Mouse (Mus musculus): Measurements from ENCODE around the gene Mrps35. TPM values are rescaled to one million over a fixed set of nuclear protein-coding genes. Genes with fewer than 3 reads are reported as not detected.

Mrps35 gene
- polyA plus RNA-seq, 1 experiment: 44.9 TPM

DNA sequence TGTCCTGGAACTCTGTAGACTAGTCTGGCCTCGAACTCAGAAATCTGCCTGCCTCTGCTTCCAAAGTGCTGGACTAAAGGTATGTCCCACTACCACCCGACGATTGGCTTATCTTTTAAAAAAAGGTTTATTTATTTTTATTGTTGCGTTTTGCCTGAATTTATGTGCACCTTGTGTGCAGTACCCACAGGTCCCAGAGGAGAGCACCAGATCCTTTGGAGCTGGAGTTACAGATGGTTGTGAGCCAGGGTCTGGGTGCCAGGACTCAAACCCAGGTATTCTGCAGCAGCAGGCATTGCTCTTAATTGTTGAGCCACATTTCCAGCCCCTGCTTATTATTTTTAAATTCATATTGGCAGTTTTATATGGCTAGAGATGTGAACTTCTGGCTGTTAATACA lies 53.5 kb downstream of the Mrps35 start:
- Histone ChIP-seq H3K4me2 (ENCODE audit: low read depth) (no peak overlapping the region), H3ac (ENCODE audit: control insufficient read depth, insufficient read length) (no peak overlapping the region), H3K79me2 (ENCODE audit: control insufficient read depth, insufficient read depth) (peaks cover 24% of the 10 kb centered on the region), H3K27me3 (ENCODE audit: control insufficient read depth, insufficient read depth, insufficient read length) (no peaks in the 10 kb centered on the region), H3K36me3 (ENCODE audit: control insufficient read depth, insufficient read depth) (peaks cover 4% of the 10 kb centered on the region), H3K4me3 (no peak overlapping the region)
- TF ChIP-seq USF1 (IDR thresholded peaks at IDR 0.05; ENCODE audit: low read depth): no peak
- no peak for TF ChIP-seq REST (IDR thresholded peaks at IDR 0.05; ENCODE audit: insufficient read depth, insufficient read length)
- no peak for TF ChIP-seq MYOD1 (IDR thresholded peaks at IDR 0.05; ENCODE audit: control insufficient read depth in 1 of 3, insufficient read length in 2 of 3, low read depth in 2 of 3)
- no peak for TF ChIP-seq SRF (IDR thresholded peaks at IDR 0.05; ENCODE audit: control insufficient read depth, insufficient read length, low read depth)
- no peak for TF ChIP-seq E2F4 (IDR thresholded peaks at IDR 0.05; ENCODE audit: insufficient read depth)
- TF ChIP-seq POLR2A (IDR thresholded peaks at IDR 0.05; ENCODE audit: insufficient read length, low read depth): no peak
- no peak for TF ChIP-seq TCF12 (IDR thresholded peaks at IDR 0.05; ENCODE audit: insufficient read depth, poor library complexity, severe bottlenecking)
- no peak for TF ChIP-seq MAX (IDR thresholded peaks at IDR 0.05; ENCODE audit: low read depth)

DNA sequence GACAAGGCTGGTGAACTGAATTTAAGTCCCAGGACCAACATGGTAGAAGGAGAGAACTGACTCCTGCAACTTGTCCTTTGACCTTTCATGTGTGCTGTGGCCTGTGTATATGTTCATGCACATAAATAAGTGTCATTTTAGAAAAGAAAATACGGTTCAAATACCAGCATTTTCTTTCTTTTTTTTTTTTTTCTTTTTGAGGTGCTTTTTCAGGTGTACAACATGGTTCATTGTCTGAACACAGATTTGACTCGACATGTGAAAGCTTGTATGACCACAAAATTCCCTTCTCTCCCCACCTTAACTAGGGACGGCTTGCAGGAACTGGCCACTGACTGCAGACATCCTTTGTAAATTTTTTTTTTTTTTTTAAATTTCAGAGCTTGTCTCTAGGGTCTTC lies 54.4 kb downstream of the Mrps35 start:
- no peak overlapping the region for H3K4me2 ChIP-seq (ENCODE audit: low read depth)
- no peak overlapping the region for H3ac ChIP-seq (ENCODE audit: control insufficient read depth, insufficient read length)
- H3K27me3 ChIP-seq (ENCODE audit: control insufficient read depth, insufficient read depth, insufficient read length): no peaks in the 10 kb centered on the region
- H3K4me3 ChIP-seq: no peak overlapping the region
- H3K79me2 ChIP-seq (ENCODE audit: control insufficient read depth, insufficient read depth): peaks cover 23% of the 10 kb centered on the region
- TF ChIP-seq REST (IDR thresholded peaks at IDR 0.05; ENCODE audit: insufficient read depth, insufficient read length): no peak
- TF ChIP-seq POLR2AphosphoS2 (IDR thresholded peaks at IDR 0.05; ENCODE audit: insufficient read length, low read depth): no peak
- no peak for TF ChIP-seq MYOG (IDR thresholded peaks at IDR 0.05; ENCODE audit: control insufficient read depth in 1 of 3, insufficient read depth in 1 of 3, insufficient read length in 2 of 3, low read depth in 2 of 3)
- no peak for TF ChIP-seq TCF12 (IDR thresholded peaks at IDR 0.05; ENCODE audit: insufficient read depth, poor library complexity, severe bottlenecking)
- H3K36me3 ChIP-seq (ENCODE audit: control insufficient read depth, insufficient read depth): peaks cover 4% of the 10 kb centered on the region

DNA sequence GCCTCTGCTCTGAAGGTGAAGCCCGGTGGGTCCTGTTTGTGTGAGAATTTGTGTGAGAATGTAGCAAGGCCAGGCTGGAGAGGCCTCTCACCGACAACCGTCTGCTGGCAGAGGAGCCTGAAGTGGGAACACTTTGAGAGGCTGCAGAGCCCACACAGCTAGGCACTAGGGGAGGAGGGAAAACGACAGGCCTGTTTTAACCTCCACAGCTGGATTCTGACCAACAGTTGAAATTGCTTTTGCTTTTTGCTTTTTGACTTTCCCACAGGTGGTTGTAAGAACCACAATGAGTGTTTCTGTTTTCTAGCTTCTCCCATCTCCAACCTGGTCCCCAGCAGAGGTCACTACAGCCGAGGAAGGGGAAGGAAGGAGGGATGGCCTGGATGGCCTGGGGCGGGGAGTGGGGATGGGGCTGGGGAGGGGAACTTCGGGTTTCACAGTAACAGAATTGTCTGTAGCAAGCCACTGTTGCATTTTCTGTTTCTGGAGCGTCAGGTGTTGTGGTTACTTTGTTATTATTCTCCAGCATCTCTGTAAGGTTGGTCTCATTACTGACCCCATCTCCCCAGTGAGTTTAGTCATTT lies 54.9 kb downstream of the Mrps35 start:
- Histone ChIP-seq H3K79me2 (ENCODE audit: control insufficient read depth, insufficient read depth) (peaks cover 18% of the 10 kb centered on the region), H3K36me3 (ENCODE audit: control insufficient read depth, insufficient read depth) (peaks cover 4% of the 10 kb centered on the region), H3ac (ENCODE audit: control insufficient read depth, insufficient read length) (no peak overlapping the region), H3K4me3 (no peak overlapping the region), H3K4me2 (ENCODE audit: low read depth) (no peak overlapping the region), H3K27me3 (ENCODE audit: control insufficient read depth, insufficient read depth, insufficient read length) (no peaks in the 10 kb centered on the region)
- TF ChIP-seq USF1 (IDR thresholded peaks at IDR 0.05; ENCODE audit: low read depth) (no peak), MYOD1 (IDR thresholded peaks at IDR 0.05; ENCODE audit: control insufficient read depth in 1 of 3, insufficient read length in 2 of 3, low read depth in 2 of 3) (no peak), TCF12 (IDR thresholded peaks at IDR 0.05; ENCODE audit: insufficient read depth, poor library complexity, severe bottlenecking) (no peak), E2F4 (IDR thresholded peaks at IDR 0.05; ENCODE audit: insufficient read depth) (no peak), MAX (IDR thresholded peaks at IDR 0.05; ENCODE audit: low read depth) (no peak), POLR2AphosphoS2 (IDR thresholded peaks at IDR 0.05; ENCODE audit: insufficient read length, low read depth) (no peak), TCF3 (IDR thresholded peaks at IDR 0.05; ENCODE audit: insufficient read length, low read depth) (no peak), CEBPB (IDR thresholded peaks at IDR 0.05; ENCODE audit: insufficient read depth, poor library complexity, severe bottlenecking) (no peak), MYOG (IDR thresholded peaks at IDR 0.05; ENCODE audit: control insufficient read depth in 1 of 3, insufficient read depth in 1 of 3, insufficient read length in 2 of 3, low read depth in 2 of 3) (no peak), REST (IDR thresholded peaks at IDR 0.05; ENCODE audit: insufficient read depth, insufficient read length) (no peak)

DNA sequence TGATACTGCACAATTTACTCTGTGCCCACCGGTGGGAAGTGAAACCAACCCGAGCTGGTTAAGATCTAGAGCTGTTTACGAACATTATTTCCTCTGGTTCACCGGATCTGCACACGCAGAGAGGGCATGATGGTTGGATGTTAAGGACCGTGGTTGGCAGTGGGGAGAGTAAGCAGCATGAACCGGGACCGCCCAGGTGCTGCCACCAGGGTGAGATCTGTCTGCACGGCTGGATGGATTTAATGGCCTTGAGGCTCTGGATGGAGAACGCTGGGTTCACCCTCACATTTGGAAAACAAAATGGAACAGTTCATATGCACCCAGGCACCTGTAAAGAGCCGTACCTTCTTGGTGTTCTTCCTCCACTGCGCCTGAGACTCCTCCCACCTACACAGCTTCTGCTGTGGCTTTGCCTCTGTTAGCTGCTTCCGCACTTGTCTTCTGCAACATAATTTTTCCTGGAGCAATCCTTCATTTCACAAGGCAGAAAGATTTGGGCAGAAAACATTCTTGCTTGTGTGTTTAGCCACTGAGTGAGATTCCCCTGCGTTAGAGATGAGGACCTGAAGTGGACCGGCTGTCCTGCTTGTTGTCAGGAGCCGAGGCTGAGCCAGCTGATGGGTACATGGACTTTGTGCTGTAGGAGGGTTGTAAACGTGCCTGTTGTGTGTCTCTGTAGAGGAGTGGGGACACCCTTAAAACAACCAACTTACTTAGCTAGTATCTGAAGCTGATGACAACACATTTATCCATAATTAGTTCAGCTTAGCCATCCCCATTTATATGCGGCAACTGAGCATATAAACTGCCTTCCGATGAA lies 57.1 kb downstream of the Mrps35 start:
- Histone ChIP-seq H3ac (ENCODE audit: control insufficient read depth, insufficient read length) (no peak overlapping the region), H3K36me3 (ENCODE audit: control insufficient read depth, insufficient read depth) (peaks cover 3% of the 10 kb centered on the region), H3K4me2 (ENCODE audit: low read depth) (no peak overlapping the region), H3K27me3 (ENCODE audit: control insufficient read depth, insufficient read depth, insufficient read length) (no peaks in the 10 kb centered on the region), H3K4me3 (no peak overlapping the region), H3K79me2 (ENCODE audit: control insufficient read depth, insufficient read depth) (peaks cover 4% of the 10 kb centered on the region)
- TF ChIP-seq CEBPB (IDR thresholded peaks at IDR 0.05; ENCODE audit: insufficient read depth, poor library complexity, severe bottlenecking): no peak
- no peak for TF ChIP-seq SRF (IDR thresholded peaks at IDR 0.05; ENCODE audit: control insufficient read depth, insufficient read length, low read depth)
- no peak for TF ChIP-seq E2F4 (IDR thresholded peaks at IDR 0.05; ENCODE audit: insufficient read depth)
- TF ChIP-seq REST (IDR thresholded peaks at IDR 0.05; ENCODE audit: insufficient read depth, insufficient read length): no peak
- TF ChIP-seq POLR2AphosphoS2 (IDR thresholded peaks at IDR 0.05; ENCODE audit: insufficient read length, low read depth): no peak
- TF ChIP-seq POLR2A (IDR thresholded peaks at IDR 0.05; ENCODE audit: insufficient read length, low read depth): no peak
- no peak for TF ChIP-seq MYOD1 (IDR thresholded peaks at IDR 0.05; ENCODE audit: control insufficient read depth in 1 of 3, insufficient read length in 2 of 3, low read depth in 2 of 3)
- no peak for TF ChIP-seq MAX (IDR thresholded peaks at IDR 0.05; ENCODE audit: low read depth)
- no peak for TF ChIP-seq USF1 (IDR thresholded peaks at IDR 0.05; ENCODE audit: low read depth)

DNA sequence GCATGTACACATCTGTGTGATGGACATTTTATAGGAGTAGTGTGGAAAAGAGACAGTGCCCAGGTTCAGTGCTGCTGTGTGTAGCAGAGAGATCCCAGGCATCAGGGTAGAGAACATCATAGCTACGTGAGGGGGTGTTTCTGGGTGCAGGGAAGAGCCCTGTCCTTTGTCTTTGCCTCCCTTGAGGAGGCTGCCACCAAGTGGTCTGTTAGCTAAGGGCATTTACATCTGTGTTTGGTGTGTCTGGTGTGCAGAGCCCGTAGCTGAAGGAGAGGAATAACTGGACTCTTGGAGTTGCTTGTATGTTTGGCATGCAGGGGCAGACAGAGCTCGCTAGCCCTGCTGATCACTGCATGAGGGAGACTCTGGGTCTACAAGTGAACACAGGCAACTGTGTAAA lies 59.7 kb downstream of the Mrps35 start:
- H3K27me3 ChIP-seq (ENCODE audit: control insufficient read depth, insufficient read depth, insufficient read length): no peaks in the 10 kb centered on the region
- no peak for TF ChIP-seq SRF (IDR thresholded peaks at IDR 0.05; ENCODE audit: control insufficient read depth, insufficient read length, low read depth)
- TF ChIP-seq CEBPB (IDR thresholded peaks at IDR 0.05; ENCODE audit: insufficient read depth, poor library complexity, severe bottlenecking): no peak
- TF ChIP-seq USF1 (IDR thresholded peaks at IDR 0.05; ENCODE audit: low read depth): no peak
- no peak for TF ChIP-seq E2F4 (IDR thresholded peaks at IDR 0.05; ENCODE audit: insufficient read depth)
- no peak for TF ChIP-seq TCF12 (IDR thresholded peaks at IDR 0.05; ENCODE audit: insufficient read depth, poor library complexity, severe bottlenecking)
- peaks cover 4% of the 10 kb centered on the region for H3K36me3 ChIP-seq (ENCODE audit: control insufficient read depth, insufficient read depth)
- H3K4me2 ChIP-seq (ENCODE audit: low read depth): no peak overlapping the region
- no peaks in the 10 kb centered on the region for H3K79me2 ChIP-seq (ENCODE audit: control insufficient read depth, insufficient read depth)
- H3K4me3 ChIP-seq: no peak overlapping the region
- no peak overlapping the region for H3ac ChIP-seq (ENCODE audit: control insufficient read depth, insufficient read length)
